Mouse (Mus musculus): ENCODE data around the gene Exoc2. TPM values are rescaled to one million over a fixed set of nuclear protein-coding genes. Genes with fewer than 3 reads are reported as not detected.

Exoc2 gene
- total and polyA plus RNA-seq, 2 experiments from 2014 or later, result 13.3 to 15.8 TPM

- H3K9ac ChIP-seq (replicated peaks; ENCODE audit: low read depth, low read length), result no peak overlapping the region
- H3K9me3 ChIP-seq (replicated peaks; ENCODE audit: control insufficient read depth, low read length), result no peaks in the 10 kb centered on the region
- H3K4me2 ChIP-seq (ENCODE audit: low read depth, low read length), result no peak overlapping the region
- no peaks in the 10 kb centered on the region for H3K27me3 ChIP-seq (ENCODE audit: control insufficient read depth, insufficient read depth, low read length)
- ATAC-seq (ENCODE audit: insufficient read depth, low read depth) (no peak), DNase-seq (ENCODE audit: low spot score) (no peak)
- H3K36me3 ChIP-seq (replicated peaks; ENCODE audit: control insufficient read depth, insufficient read depth, low read length), result peaks cover 9% of the 10 kb centered on the region
- H3K27ac ChIP-seq (ENCODE audit: low read depth), result no peak overlapping the region
- H3K4me3 ChIP-seq (ENCODE audit: low read depth, low read length), result no peak overlapping the region
- H3K4me1 ChIP-seq (ENCODE audit: control insufficient read depth, insufficient read depth), result no peaks in the 10 kb centered on the region
- TF ChIP-seq CTCF (IDR thresholded peaks at IDR 0.05; ENCODE audit: low read depth) (no peak), EP300 (IDR thresholded peaks at IDR 0.05; ENCODE audit: low read depth) (no peak)
- WGBS, result 72% methylated on average over 2 of the region's 2 CpGs
These were observed 123.2 kb downstream of the Exoc2 start for GRCm38 (mm10) chr13:30850736-30851135.

GRCm38 (mm10) chr13:30848001-30848400 lies 125.9 kb downstream of the Exoc2 start:
- ATAC-seq (ENCODE audit: insufficient read depth, low read depth), result no peak
- no peak for DNase-seq (ENCODE audit: low spot score)
- Histone ChIP-seq H3K4me2 (ENCODE audit: low read depth, low read length) (no peak overlapping the region), H3K4me1 (ENCODE audit: control insufficient read depth, insufficient read depth) (no peaks in the 10 kb centered on the region), H3K36me3 (replicated peaks; ENCODE audit: control insufficient read depth, insufficient read depth, low read length) (no peaks in the 10 kb centered on the region; the same call in 1 of the 2 replicates), H3K27ac (ENCODE audit: low read depth) (no peak overlapping the region), H3K4me3 (ENCODE audit: low read depth, low read length) (no peak overlapping the region), H3K27me3 (ENCODE audit: control insufficient read depth, insufficient read depth, low read length) (no peaks in the 10 kb centered on the region), H3K9me3 (replicated peaks; ENCODE audit: control insufficient read depth, low read length) (no peaks in the 10 kb centered on the region), H3K9ac (replicated peaks; ENCODE audit: low read depth, low read length) (no peak overlapping the region)
- 61% methylated on average over 1 of the region's 1 CpGs for WGBS
- TF ChIP-seq CTCF (IDR thresholded peaks at IDR 0.05; ENCODE audit: low read depth) (no peak), EP300 (IDR thresholded peaks at IDR 0.05; ENCODE audit: low read depth) (no peak)

GRCm38 (mm10) chr13:30846506-30846905 lies 127.4 kb downstream of the Exoc2 start:
- no peak for TF ChIP-seq CTCF (IDR thresholded peaks at IDR 0.05; ENCODE audit: low read depth)
- TF ChIP-seq EP300 (IDR thresholded peaks at IDR 0.05; ENCODE audit: low read depth), result no peak
- Histone ChIP-seq H3K4me1 (ENCODE audit: control insufficient read depth, insufficient read depth) (no peaks in the 10 kb centered on the region), H3K4me2 (ENCODE audit: low read depth, low read length) (no peak overlapping the region), H3K9ac (replicated peaks; ENCODE audit: low read depth, low read length) (no peak overlapping the region), H3K36me3 (replicated peaks; ENCODE audit: control insufficient read depth, insufficient read depth, low read length) (no peaks in the 10 kb centered on the region; the same call in 1 of the 2 replicates), H3K4me3 (ENCODE audit: low read depth, low read length) (no peak overlapping the region), H3K27ac (ENCODE audit: low read depth) (no peak overlapping the region), H3K27me3 (ENCODE audit: control insufficient read depth, insufficient read depth, low read length) (no peaks in the 10 kb centered on the region), H3K9me3 (replicated peaks; ENCODE audit: control insufficient read depth, low read length) (no peaks in the 10 kb centered on the region)
- ATAC-seq (ENCODE audit: insufficient read depth, low read depth) (no peak), DNase-seq (ENCODE audit: low spot score) (no peak)
- 89% methylated on average over 4 of the region's 4 CpGs for WGBS

DNA sequence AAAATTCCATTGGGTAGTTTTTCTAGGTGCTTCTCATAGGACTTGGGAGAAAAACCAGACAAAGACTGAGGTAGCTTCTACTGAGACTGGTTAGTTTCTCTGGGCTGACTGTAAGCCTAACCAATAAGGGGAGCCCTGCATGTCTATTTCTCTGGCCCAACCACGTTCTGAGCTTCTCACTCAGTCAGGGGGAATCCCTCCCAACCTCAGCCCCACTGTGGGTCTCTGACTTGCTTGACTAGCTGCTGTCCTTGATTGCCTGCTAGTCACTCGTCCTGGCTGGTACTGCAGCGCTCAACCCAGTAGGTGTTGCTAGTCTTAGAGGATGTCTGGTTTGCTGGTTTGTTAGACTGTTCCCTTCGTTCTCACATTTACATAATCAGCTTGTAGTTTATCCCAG lies 130.8 kb downstream of the Exoc2 start:
- Histone ChIP-seq H3K27me3 (ENCODE audit: control insufficient read depth, insufficient read depth, low read length) (no peaks in the 10 kb centered on the region), H3K4me2 (ENCODE audit: low read depth, low read length) (no peak overlapping the region), H3K36me3 (replicated peaks; ENCODE audit: control insufficient read depth, insufficient read depth, low read length) (no peaks in the 10 kb centered on the region; the same call in 1 of the 2 replicates), H3K4me1 (ENCODE audit: control insufficient read depth, insufficient read depth) (no peaks in the 10 kb centered on the region), H3K4me3 (ENCODE audit: low read depth, low read length) (no peak overlapping the region), H3K9me3 (replicated peaks; ENCODE audit: control insufficient read depth, low read length) (no peaks in the 10 kb centered on the region), H3K27ac (ENCODE audit: low read depth) (no peak overlapping the region), H3K9ac (replicated peaks; ENCODE audit: low read depth, low read length) (no peak overlapping the region)
- no peak for DNase-seq (ENCODE audit: low spot score)
- TF ChIP-seq EP300 (IDR thresholded peaks at IDR 0.05; ENCODE audit: low read depth), result no peak
- no peak for TF ChIP-seq CTCF (IDR thresholded peaks at IDR 0.05; ENCODE audit: low read depth)
- ATAC-seq (ENCODE audit: insufficient read depth, low read depth), result no peak
- WGBS, result 88% methylated on average over 4 of the region's 4 CpGs

- Histone ChIP-seq H3K4me3 (ENCODE audit: low read depth, low read length) (no peak overlapping the region), H3K9ac (replicated peaks; ENCODE audit: low read depth, low read length) (no peak overlapping the region), H3K27me3 (ENCODE audit: control insufficient read depth, insufficient read depth, low read length) (no peaks in the 10 kb centered on the region), H3K4me1 (ENCODE audit: control insufficient read depth, insufficient read depth) (no peaks in the 10 kb centered on the region), H3K27ac (ENCODE audit: low read depth) (no peak overlapping the region), H3K4me2 (ENCODE audit: low read depth, low read length) (no peak overlapping the region), H3K9me3 (replicated peaks; ENCODE audit: control insufficient read depth, low read length) (no peaks in the 10 kb centered on the region), H3K36me3 (replicated peaks; ENCODE audit: control insufficient read depth, insufficient read depth, low read length) (no peaks in the 10 kb centered on the region)
- no peak for TF ChIP-seq EP300 (IDR thresholded peaks at IDR 0.05; ENCODE audit: low read depth)
- TF ChIP-seq CTCF (IDR thresholded peaks at IDR 0.05; ENCODE audit: low read depth), result no peak
- WGBS, result 62% methylated on average over 2 of the region's 2 CpGs
- ATAC-seq (ENCODE audit: insufficient read depth, low read depth) (no peak), DNase-seq (ENCODE audit: low spot score) (no peak)
These were observed 132.1 kb downstream of the Exoc2 start for GRCm38 (mm10) chr13:30841843-30842242.

DNA sequence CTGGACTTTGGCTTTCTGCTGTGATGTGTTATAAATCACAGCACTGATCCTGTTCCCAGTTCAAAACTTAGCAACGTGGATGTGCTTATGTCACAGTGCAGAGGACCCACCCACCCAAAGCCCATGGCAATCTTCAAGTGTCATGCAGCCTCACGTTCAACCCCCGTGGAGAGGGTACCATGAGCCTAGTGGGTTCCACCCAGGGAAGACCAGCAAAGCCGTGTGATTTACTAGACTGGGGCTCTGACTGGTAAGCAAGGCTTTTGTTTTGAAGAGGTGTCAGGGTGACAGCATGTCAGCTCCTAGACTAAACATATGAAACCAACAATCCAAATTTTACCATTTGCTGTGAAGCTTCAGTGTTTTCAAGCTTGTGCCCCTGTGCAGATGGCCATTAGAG lies 132.6 kb downstream of the Exoc2 start:
- no peak for DNase-seq (ENCODE audit: low spot score)
- no peaks in the 10 kb centered on the region for H3K4me1 ChIP-seq (ENCODE audit: control insufficient read depth, insufficient read depth)
- H3K9ac ChIP-seq (replicated peaks; ENCODE audit: low read depth, low read length), result no peak overlapping the region
- no peak for ATAC-seq (ENCODE audit: insufficient read depth, low read depth)
- H3K27ac ChIP-seq (ENCODE audit: low read depth), result no peak overlapping the region
- H3K27me3 ChIP-seq (ENCODE audit: control insufficient read depth, insufficient read depth, low read length), result no peaks in the 10 kb centered on the region
- no peaks in the 10 kb centered on the region for H3K36me3 ChIP-seq (replicated peaks; ENCODE audit: control insufficient read depth, insufficient read depth, low read length)
- TF ChIP-seq EP300 (IDR thresholded peaks at IDR 0.05; ENCODE audit: low read depth) (no peak), CTCF (IDR thresholded peaks at IDR 0.05; ENCODE audit: low read depth) (no peak)
- H3K4me2 ChIP-seq (ENCODE audit: low read depth, low read length), result no peak overlapping the region
- H3K9me3 ChIP-seq (replicated peaks; ENCODE audit: control insufficient read depth, low read length), result no peaks in the 10 kb centered on the region
- no peak overlapping the region for H3K4me3 ChIP-seq (ENCODE audit: low read depth, low read length)
- 82% methylated on average over 4 of the region's 4 CpGs for WGBS
